Mouse (Mus musculus) spleen, adult 12 weeks (tissue): ENCODE results near the gene Pex10.
"Not testable (repeated sequence)": the region's sequence is repeated elsewhere in the genome, so short reads cannot be mapped to it uniquely, and the experiment has no call there.

ENCODE experiments used
- DNase-seq: peaks from one replicate; pipeline ENCODE4 v3.0.0; 2022; ENCODE audit warnings: low spot score

Gene Pex10

DNA sequence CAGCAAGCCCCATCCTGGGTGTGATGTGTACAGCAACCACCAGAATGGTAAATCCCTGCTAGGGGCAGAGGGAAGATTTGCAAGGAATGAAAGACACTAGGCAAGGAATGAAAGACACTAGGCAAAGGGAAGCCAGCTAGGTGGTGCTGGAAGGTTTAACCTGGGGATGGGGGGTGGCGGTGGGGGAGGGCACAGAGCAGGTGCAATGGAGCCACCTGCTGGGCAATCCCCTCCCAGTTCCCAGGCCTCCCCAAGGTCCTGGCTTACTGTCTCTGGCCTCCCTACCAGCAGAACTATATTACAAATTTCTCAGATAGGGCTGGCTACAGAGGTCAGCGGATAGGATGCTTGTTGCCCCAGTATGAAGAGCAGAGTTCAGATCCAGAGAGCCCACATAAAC is 2.3 kb upstream of the Pex10 start:
- no peak for DNase-seq

DNA sequence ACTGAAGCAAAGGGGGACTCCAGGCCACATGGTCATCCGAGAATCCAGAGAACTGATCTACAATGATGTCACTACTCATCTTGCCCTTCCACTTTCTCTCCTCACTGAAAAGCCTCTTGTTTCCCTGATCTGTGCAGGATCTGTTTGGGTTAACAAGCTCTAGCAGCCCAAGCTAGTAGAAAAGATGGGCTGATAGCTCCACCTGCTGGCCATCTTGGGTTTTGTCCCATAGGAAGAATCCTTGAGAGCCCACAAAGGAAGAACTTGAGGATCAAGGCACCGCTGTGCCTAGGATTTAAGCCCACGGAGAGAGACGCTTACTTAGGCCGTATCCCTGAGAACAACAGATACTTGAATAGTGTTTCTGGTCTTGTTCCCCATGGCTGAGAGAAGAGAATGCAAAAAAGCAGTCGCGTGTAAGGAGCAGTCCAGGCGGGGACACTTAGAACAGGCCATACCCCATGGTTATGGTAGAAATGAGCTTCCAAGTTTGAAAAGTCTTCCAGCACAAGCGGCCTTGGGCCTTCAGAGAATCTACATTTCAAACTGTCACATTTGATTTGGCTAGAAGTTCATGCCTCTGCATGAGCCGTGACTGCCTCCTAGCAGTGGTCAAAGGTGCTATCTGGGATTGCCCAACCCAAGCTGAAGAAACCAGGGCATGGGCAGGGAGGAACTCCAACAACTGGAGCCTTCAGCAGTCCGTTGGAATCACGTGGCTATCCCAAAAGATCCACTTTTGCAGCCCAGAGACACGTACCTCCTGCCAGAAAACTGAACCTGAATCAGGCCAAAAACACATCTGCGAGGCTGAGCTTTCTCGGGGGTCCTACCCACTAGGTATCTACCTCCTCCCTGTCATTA is 614 bp upstream of the Pex10 start:
- peak; percentile 74 for DNase-seq

DNA sequence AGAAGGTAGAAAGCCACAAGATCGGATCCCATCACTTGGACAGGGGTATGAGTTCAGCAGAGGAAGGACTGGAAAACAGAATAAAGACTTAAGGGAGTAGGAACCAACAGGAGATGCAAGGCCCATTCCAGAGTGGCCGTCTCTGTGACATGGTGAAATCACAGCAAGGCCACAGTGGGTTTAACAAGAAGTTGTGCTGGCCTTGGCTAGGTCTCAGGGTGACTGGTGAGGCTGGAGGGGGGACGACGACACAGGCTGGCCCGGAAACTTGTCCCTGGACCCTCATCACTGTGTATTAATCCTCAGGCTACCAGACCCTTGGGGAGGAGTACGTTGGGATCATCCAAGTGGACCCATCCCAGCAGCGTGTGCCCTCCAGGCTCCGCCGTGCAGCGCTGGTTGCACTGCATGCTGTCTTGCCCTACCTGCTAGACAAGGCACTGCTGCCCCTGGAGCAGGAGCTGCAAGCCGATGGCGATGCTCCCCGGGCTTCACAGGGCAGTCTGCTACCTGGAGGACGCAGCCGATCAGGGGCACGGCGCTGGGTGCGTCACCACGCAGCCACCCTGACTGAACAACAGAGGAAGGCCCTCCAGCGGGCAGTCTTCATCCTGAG is 1.6 kb downstream of the Pex10 start:
- no peak for DNase-seq

DNA sequence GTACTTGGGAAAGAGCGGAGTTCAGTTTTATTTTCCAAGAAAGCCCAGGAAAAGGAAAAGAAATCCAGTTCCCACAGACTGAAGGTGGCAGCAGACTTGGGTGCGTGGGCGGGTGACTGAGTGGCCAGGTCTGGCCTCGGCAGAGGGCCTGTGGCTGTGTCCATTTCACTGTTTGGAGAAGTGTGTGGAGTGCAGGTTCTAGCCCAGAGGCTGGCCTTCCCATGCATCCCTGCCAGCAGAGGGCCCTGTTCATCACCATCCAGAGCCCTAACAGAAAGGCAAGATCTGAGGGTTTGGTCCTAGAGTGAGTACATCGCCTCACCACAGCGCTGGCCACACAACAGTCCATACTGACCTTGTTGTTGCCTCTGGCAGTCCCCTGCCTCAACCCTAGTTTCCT is 2.4 kb downstream of the Pex10 start:
- DNase-seq, result no peak

DNA sequence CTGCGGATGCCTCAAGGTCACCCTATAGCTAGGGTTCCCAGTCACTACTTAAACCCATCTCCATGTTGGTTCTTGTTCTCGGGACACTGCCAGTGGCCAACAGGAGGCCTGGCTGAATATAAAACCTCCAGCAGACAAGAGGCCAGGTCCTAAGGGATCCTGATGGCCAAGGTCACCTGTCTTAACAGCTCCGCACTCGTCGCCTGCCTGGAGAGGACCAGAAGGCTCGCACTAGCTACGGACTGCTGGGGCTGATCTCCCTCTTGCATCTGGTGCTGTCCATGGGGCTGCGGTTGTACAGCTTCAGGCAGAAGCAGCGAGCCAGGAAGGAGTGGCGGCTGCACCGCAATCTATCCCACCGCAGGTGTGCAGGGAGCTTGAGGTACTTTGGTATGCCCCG is 3.4 kb downstream of the Pex10 start:
- no peak for DNase-seq

DNA sequence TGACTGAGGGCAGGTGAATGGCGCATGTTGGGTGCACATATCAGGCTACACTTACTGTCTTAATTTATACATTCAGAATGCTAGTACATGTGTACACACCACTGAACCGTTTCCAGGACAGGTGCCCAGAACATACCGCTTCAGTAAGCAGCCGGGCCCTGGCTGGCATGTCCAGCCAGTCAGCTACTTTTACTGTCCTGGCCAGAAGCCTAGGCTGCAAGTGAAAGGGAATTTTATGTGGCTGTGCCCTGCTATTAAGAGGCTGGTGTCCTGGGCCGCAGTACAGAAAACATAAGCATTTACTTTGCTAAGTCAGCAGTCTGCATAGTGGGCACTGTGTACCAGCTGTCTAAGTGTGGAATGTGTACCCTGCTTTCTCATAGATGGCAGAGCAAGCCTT is 4.1 kb downstream of the Pex10 start:
- no peak for DNase-seq

DNA sequence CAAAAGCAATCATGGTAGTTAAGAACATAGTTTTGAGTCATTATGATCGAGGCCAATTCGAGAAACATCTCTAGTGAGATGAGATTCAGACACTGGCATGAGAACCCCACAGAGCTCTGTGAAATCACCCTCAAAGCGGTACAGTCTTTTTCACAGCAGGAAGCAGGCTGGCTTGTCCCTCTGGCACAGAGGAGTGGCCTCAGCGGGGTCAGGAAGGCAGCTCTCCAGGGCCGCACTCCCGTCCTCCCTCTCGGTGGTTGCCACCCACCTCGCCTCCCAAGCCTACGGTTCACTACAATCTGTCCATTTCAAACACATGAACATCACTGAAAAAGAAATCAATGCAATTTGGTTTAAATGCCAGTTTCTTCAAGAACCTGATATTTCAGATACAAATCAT is 7.6 kb downstream of the Pex10 start:
- no peak for DNase-seq

DNA sequence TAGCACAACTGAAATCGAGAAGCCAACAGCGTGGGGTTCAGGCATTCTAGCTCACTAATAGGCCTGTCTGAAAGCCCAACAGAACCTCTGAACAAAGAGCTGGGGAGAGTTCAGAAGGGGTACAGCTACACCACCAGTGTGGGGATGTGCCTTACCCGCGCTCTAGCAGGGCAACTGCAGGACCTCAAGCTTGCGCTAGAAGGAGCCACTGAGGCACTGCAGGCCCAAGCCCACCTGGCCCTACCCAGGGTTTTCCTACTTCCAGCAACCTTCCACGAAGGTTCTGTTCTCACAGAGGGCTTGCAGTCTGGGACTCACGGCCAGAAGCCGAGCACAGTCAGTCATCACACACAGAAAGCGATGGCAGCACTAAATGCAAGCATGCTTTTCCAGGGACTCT is 8.3 kb downstream of the Pex10 start:
- DNase-seq, result no peak

DNA sequence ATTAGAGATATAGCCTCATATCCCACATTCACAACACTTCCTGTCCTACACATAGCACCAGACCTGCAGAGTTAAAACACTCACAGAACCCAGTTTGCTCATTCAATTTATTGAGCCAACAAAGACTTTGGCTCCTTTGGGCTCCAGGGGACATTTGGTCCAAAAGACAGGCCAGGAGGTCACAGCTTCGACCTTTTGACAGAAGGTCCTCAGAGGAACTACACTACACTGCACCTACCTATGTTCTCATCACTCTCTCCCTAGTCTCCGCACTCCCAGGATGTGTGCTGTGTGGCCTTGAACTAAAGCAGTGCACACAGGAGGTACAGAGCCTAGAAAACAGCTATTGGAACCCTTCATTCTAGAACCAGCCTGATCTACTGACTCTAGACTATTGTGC is 9.0 kb downstream of the Pex10 start:
- DNase-seq, result no peak

DNA sequence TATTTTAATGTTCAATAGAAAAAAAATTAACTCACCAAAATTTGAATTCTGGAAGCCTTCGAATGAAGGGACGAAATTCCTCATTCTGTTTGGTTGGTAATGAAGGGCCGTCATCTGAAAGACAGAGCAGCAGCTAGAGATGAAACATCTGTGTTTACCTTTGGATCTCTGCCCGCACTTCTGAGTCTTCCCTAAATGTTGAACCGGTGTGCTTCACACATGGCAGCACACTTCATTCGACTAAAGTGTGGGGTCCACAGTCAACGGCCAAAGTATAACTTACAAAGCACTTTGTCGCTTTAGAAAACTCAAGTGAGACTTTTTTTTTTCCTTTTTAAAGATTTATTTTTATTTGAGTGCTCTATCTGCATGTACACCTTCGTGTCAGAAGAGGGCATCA is 9.9 kb downstream of the Pex10 start:
- DNase-seq, result no peak

DNA sequence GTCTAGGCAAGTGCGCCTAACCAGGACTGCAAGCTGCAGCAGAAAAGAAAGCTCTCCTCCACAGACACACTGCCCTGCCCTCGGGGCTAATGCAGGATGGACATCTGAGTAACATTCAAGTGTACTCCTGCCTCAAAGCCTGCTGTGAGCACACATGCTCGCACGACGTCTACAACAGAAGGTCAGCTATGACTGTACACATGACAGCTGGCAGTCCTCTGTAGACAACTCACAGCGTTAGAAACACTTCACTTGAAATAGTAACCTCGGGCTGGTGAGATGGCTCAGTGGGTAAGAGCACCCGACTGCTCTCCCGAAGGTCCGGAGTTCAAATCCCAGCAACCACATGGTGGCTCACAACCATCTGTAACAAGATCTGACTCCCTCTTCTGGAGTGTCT is 12.0 kb downstream of the Pex10 start:
- DNase-seq, result not testable (repeated sequence)

DNA sequence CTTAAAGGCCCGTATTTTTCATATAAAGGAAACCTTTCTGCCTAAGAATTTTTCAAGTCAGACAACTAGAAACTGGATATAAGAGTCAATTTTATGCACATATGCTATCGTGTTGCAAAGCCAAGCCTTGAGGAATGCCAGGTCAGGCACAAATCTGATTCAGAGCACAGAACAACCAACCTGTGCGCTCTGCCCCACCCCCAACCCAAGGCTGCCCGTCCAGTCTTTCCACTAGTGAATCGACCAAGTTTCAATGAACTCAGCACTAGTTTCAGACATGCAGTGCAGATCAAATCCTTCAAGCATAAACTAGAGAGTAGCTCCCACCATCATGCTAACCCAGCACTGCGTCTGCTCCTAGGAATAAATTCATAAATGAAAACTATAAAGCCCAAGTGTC is 12.8 kb downstream of the Pex10 start:
- no peak for DNase-seq

DNA sequence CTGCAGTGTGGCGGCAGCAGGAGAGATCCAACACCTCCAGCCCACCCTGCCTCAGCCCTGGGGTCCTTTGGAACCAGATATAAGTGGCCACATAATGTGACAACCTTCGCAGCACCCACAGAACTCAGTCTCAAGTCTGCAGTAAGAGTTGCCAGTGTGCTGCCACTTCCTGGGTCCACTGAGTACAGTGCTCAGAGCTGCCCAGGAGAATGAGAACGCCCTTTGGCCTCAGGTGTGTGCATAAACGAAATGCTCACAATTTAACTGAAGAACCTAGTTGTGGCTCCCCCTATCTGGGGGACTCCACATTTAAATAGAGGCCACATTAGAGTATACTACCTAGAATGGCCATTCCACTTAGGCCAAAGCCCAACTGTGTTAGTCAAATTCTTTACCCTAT is 16.7 kb downstream of the Pex10 start:
- DNase-seq, result no peak

DNA sequence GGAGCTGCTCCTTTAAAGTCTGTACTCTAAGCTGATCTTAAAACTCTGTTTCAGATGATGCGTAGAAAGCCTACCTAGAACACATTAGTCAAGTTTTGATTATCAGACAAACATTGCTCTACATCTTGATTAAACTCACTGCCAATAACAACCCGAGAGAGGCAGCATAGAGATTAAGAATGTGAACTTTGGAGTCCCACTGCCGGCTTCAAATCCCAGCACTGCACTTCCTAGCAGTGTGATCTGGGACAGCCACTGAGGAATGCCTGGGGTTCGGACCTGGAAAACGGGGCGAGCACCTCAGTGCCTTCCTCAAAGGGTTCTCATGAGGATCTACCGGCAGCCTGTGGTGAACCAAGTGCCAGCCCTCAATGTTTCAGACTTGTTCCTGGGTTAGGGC is 17.5 kb downstream of the Pex10 start:
- DNase-seq, result no peak

DNA sequence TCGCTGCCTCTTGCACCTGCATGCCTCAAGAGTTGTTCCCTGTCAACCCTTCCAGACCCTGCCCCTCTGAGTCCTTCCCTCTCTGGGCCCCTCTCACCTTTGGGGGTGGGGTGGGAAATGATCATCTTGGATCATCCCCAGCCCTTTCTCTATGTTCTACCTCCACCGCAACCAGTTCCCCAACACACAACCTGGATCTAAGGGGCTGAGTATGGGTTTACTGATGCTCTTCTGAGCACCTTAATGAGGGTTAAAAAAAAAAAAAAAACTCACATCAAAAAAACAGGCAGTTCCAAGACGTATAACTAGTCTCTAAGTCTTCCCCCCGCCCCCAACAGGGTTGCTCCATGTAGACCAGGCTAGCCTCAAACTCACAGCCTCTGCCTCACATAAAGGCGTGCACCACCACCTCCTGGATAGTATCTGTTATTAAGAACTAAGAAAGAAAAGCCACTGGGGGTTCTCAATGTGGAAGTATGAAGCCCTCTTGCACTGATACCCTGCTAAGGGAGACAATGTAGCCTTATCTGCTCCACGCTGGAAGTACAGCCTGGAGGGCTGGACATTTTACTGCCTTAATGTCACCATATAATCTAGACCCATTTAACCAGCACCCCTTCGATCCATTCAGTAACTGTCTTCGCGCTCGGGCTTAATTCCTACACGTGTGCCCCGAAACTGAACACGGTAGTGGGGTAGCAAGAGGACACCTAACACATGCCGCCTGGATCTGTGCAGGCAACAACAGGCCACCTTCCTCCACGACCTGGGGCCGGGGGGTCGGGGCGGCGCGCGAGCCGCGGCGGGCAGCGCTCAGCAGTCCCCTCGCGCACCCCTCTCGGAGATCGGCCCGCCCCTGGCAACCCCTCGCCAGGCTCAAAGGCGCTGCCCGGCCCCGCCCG is 18.6 kb downstream of the Pex10 start:
- DNase-seq, result no peak

DNA sequence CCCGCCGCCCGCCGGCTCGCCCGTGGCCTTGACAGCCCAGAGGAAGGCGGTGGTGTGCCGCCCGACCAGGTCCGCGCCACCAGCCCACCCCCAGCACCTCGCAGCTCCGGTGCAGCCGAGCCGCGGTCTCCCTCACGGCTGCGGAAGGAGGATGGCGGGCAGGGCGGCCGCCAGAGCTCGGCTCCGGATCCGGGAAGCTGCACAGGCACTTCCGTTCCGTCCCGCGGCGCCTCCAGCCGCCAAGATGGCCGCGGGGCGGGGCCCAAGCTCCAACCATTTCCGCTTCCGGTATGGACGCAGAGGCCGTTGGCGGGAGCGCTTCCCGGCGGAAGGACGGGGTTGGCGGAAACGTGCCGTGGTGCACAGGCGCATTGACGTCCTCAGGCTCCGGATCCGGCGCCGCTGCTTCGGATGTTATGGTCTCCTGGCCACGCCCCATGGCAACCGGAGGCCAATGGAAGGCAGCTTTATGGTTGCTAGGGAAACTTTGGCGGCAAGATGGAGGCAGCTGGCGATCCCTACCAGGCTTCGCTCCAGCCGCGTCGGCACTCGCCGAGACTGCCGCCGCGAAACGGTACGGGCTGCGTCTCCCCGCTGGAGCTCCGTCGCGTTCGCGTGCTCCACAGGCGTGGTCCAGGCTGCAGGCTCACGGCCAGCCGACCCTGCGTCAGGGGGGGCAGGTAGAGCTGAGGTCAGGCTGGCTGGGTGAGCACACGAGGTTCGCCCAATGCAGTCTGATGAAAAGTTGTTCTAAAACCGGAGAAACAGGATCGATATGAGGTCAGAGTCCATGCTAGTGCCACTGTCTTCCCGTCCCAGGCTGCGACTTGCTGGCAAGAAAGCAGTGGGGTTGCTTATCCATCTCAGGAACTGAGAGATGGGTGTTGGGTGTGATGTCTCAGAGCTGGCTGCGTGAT is 19.6 kb downstream of the Pex10 start, which contains the start of the genes Rer1 and Morn1:
Rer1 (minus strand) TSS at position 275 of the 917 bp plus-strand sequence.
Morn1 (plus strand) TSS at position 470 of the 917 bp plus-strand sequence.
- peak; percentile 98 for DNase-seq

DNA sequence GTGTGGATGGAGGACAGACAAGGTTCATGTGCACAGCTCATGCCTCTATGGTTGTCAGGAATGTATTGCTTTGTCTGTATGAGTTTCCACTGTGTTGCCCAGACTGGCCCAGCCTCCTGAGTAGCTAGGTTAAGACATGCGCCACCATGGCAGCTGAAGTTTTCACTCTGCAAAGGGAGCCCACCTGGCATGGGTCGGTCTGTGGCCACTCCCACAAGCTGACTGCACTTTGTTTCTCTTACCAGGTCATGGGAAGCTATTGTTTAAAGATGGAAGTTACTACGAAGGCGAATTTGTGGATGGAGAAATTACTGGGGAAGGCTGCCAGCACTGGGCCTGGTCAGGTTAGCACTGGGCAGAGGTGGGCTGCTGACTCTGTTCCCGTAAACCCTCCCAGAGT is 22.4 kb downstream of the Pex10 start:
- DNase-seq, result no peak

DNA sequence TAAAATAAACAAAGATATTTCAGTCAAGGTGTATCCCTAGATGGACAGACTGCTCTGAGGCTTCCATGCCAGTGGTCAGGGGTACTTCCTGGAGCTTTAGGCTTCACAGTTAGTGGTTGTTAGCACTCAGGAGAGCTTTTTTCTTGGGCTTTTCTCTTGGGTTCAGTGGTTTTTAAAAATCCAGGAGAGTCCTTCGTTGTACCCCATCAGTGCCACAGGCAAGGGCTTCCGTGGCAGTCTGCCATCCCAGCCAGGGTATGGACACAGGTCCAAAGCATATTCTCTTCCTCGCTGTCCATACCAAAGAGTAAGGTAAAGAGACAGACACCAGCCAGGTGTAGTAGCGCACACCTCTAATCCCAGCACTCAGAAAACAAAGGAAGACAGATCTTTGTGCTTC is 23.3 kb downstream of the Pex10 start:
- no peak for DNase-seq

DNA sequence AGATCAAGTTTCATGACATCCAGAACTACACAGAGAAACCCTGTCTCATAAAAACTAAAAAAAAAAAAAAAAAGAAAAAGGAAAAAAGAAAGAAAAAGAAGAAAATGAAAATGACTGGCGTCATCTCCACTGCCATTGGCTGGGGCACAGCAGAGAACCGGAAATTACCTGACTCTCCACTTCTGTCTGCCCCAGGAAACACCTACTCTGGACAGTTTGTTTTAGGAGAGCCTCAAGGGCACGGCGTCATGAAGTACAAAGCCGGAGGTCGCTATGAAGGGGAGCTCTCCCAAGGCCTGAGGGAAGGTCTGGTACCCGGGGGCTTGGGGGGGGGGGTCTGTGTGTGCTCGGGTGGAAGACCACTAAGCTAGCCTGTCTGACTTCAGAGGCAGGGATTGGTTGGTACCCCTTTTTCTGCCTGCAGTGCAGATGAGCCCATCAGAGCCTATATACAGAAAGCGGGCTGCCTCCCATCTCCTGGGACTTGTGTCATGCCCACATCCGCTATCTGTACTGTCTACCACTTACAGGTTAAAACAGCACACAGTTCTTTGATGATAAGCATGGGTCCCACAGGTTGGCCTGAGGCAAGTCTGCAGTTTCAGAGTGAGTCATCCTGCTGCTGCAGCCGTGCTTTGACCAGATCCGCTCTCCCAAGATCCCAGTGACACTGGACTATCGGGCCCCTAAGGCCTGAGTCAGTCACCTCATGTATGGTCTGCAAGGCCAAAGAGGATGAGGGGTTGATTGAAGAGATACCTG is 24.1 kb downstream of the Pex10 start:
- DNase-seq, result no peak

DNA sequence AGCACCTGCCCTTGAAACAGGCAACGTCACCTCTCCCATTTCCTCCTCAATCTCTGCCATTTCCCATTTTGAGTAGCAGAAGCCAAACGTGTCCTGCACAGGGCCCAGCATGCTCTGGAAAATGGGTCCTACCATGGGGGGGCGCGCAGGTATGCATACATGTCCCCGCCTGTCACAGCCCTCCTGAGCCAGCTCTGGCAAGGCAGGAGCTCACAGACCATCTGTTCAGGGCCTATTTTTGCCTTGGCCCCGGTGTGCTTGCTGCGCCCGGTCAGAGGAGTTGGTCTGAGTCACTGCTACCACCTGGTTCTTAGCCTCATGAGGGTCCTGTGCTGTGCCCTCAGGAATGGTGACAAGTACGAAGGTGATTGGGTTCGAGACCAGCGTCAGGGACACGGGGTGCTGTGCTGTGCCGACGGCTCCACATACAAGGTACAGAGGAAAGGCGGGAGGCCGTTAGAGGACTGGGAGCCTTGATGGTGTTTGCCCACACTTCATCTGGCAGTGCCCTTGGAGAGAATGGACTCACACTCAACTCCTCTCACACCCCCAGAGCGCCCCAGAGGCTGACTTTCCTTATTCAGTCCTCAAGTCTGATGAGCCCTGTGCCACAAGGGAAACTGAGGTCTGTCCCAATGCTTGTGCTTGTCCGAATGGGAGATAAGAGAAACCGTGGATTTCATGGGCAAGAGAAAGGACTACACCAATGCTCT is 26.1 kb downstream of the Pex10 start:
- DNase-seq, result no peak
